Mouse (Mus musculus): Measurements from ENCODE around the gene Tfip11.

Gene Tfip11

DNA sequence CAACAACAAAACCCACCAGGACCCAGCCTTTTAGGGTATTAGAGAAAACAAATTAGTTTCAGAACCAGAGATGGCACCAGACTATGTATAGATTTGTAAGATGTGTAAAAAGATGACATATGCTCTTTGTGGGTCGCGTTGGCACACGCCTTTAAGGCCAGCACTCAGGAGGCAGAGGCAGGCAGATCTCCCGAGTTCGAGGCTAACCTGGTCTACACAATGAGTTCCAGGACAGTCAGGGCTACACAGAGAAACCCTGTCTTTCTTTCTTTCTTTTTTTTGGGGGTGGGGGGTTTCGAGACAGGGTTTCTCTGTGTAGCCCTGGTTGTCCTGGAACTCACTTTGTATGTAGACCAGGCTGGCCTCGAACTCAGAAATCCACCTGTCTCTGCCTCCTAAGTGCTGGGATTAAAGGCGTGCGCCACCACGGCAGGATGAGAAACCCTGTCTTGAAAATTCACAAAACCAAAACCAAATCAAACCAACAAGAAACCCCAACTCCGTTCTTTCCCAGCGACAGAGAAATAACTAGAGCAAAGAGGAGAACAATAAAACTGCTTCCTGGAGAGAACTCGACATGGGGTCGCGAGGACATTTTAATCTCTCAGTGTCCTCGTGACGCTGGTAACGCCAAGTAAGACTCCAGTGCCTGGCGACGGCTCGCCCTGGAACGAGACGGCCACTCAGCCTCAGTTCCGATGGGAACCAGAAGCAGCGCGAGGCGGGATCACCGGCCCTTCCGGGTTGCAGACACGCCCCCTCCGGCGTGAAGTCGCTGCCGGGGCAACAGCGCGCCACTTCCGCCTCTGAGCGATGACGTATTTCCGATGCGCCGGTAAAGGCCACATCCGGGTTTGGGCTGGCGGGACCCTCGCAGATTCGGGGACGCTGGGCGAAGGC lies at the start of gene Tfip11:
TSS of gene Tfip11 (plus strand) at position 813 of the 900 bp plus-strand sequence.
- DNase-seq (ENCODE audit: low read depth) = peak; percentile 91

- DNase-seq (ENCODE audit: low read depth) = no peak
Observed at GRCm38 (mm10) chr5:112276907-112277348, 49.2 kb upstream of the Tfip11 start.

DNA sequence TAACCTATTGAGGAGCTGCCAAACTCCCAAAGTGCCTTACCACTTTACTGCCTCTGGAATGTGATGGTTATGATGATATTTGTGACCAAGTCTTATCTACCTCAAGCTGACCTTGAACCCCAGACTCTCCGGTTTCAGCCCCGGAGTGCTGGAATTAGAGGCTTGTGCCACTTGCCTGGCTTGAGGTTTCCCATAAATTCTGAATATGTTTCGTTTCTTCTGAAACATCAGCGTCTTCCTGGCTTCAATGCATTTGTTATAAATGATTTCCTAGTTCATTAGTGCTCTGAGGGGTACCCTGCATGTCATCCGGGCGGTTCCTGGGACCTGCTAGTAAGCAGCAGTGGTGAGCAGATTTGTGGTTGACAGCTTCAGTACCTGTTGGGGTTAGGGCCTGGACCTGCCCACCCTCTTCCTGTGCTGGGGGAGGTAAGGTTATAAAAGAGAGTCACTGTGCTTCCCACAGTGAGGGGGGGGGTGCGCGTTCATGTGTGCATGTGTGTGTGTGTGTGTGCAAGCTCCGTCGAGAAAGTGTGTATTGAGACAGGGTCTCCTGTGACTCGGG lies 48.2 kb upstream of the Tfip11 start:
- DNase-seq (ENCODE audit: low read depth) = no peak

GRCm38 (mm10) chr5:112279181-112280021 lies 46.8 kb upstream of the Tfip11 start:
- no peak for DNase-seq (ENCODE audit: low read depth)

DNA sequence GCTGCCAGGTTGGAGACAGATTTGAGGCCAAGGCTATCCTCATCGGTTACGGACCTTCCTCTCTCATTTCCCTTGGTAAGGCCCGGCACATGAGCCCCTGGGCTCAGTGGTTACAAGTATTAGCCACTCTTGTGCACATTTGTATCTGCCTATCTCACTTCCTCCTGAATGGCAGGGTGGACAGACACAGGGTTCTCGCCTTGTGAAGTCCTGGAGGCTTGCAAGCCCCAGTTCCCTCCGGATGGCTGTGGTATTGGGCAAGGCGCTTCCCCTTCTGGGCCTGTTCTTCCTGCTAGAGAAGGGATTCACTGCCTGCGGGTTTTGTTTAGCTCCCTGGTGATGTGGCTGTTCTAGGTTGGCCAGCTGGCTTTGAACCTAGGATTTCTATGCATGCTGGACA lies 46.0 kb upstream of the Tfip11 start:
- DNase-seq (ENCODE audit: low read depth) = no peak

DNA sequence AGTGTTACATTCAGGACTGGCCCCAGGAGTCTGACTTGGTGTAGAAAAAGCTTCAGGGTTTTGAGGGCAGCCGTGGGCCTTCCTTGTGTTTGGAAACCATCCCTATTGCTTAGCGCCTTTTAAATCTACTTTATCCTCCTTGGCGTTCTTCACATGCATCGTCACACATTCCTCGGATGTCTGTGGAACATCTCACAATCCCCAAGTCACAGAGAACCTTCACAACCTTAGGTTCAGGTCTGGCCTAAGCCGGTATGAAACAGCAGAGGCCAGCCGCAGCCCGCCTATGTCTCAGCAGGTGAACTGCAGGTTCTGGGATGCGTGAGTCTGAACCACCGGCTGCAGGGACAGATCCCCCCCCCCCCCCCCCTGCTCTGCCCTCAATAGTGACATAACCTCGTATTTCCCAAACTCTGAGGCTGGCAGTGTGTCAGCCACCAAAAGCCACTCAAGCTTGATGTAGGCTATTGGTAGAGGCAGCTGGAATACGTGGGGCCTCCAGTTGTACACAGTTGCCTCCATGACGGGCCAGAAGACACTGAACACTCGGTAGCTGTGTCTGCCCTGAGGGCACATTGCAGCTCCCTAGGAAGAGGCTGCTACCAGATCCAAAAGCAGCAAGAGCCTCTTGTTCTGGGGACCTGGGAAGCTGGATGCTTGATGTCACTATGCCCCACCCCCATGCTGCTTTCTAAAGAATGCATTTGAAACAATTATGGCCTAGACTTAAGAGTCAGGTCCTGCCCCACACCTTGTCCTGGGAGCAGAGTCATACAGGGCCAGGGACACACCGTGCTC lies 45.1 kb upstream of the Tfip11 start:
- DNase-seq (ENCODE audit: low read depth) = no peak

DNA sequence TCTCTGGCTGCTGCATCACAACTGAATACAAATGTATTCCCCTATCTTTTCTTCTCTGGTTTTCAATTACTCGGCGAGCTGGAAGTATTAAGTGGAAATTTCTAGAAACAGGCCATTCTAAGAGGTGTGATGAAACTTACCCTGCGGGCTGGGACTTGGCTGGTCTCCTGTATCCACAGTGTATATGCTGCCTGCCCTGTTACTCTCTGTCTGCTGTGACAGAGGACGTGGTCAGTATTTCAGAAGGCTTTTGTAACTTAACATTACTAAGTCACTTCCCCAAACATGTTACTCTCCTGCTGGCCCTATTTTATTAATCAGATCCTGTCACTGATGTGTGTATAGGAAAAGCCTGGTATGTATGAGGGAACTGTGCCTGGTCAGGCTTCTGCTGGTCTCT lies 44.5 kb upstream of the Tfip11 start:
- DNase-seq (ENCODE audit: low read depth) = no peak

- DNase-seq (ENCODE audit: low read depth) = no peak
Observed at GRCm38 (mm10) chr5:112282123-112282779, 43.9 kb upstream of the Tfip11 start.

- no peak for DNase-seq (ENCODE audit: low read depth)
Observed at GRCm38 (mm10) chr5:112282780-112283482, 43.2 kb upstream of the Tfip11 start.

GRCm38 (mm10) chr5:112283543-112284202 lies 42.5 kb upstream of the Tfip11 start:
- no peak for DNase-seq (ENCODE audit: low read depth)

GRCm38 (mm10) chr5:112284203-112284582 lies 42.0 kb upstream of the Tfip11 start:
- no peak for DNase-seq (ENCODE audit: low read depth)

- no peak for DNase-seq (ENCODE audit: low read depth)
Observed at GRCm38 (mm10) chr5:112285548-112286085, 40.5 kb upstream of the Tfip11 start.

- DNase-seq (ENCODE audit: low read depth) = no peak
Observed at GRCm38 (mm10) chr5:112286608-112286983, 39.6 kb upstream of the Tfip11 start.

- DNase-seq (ENCODE audit: low read depth) = no peak
Observed at GRCm38 (mm10) chr5:112286984-112287641, 39.0 kb upstream of the Tfip11 start.

GRCm38 (mm10) chr5:112287652-112288051 lies 38.5 kb upstream of the Tfip11 start:
- DNase-seq (ENCODE audit: low read depth) = no peak

DNA sequence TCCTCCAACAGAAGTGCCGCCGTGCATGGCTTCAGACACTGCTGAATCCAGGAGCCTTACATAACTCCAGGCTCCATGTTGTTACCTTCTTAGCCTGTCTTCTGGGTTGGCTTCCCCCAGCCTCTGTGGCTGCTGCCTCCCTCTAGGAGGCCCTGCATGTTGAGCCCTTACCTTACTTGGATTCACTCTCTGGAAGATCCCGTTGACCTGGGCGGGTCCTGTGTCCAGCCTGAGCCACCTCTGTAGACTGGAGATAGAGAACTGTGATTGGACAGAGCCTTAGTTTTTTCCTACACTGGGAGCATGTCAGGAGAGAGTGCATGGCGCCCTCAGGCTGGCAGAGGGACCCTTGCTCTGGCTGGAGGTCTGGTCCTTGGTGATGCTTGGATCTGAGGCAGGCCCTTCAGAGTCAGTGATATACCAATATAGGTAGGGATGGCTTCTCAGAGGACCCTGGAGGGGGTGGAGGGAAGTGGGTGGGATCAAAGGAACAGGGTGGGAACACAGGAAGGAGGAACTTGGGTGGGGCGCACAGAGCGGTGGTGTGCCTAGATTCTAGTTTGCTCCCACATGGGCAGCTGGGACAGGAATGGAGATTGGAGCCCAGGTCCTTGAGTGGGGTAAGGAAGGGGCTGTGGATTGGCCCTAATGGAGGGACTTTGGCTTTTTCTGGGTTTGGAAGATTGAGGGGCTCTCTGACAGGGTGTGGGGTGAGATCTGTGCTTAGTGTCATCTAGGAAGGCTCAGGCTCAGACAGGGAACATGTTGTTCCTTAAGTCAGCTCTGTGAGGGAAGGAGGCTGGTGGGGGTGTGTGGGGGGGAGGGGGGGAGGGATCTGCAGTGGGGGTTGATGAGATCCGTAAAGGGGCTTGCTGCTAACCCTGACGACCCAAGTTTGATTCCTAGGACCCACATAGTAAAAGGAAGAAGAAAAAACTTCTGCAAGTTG lies 37.7 kb upstream of the Tfip11 start:
- DNase-seq (ENCODE audit: low read depth) = no peak

DNA sequence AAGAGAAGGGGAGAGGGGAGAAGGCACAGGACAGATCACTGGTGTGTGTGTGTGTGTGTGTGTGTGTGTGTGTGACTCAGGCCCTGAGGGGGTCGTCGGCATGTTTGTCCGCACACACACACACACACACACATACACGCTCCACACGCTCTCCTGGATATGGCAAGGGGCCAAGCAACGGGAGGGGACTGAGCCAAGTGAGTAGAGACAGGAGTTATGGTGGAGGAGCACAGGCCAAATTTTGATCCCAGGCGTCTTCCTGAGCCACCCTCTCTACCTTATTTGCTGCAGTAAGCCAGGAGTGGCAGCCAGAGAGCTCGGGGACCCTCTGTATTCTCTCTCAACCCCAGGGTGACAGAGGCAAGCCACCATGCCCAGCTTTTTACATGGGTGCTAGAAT lies 36.9 kb upstream of the Tfip11 start:
- DNase-seq (ENCODE audit: low read depth) = no peak
